Mouse (Mus musculus): ENCODE data around the gene Cyp2d26.

The Cyp2d26 gene

DNA sequence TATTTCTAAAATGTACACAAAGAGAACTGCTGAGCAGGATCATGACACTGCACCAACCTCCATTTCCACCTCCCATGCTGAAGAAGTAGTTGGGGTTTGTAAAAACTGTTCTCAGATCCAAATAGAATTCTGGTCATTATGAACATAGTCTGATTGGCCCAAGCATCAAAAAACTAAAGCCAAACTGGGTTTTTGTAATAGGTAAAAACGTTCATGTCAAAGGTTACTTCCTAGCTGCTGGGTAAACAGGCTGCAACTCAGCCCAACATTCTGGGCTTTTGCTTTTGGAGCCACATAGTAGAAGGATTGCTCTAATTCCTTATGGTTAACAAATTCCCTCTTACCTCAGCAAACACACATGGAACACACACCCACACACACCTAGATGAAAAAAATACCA, 46.0 kb downstream of the Cyp2d26 start:
- DNase-seq, result no peak

DNA sequence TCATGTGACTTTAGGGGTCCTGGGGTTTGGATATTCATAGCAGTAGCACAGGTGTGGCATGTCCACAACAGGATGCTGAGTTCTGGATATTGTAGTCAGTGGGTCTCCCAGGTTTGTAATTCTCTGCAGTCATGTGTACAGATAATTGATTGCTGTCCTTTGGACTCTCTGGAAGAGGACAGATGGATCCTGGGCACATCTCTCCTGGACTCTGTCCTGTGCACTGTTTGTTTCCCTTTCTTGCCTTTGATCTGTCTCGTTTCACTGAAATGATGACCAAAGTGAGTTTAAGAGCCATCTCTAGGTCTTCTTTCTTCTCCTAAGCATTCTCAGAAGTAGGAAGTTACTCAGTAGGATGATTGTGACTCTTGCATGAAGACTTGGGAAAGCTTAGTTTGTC, 46.6 kb downstream of the Cyp2d26 start:
- DNase-seq, result no peak
